Mouse (Mus musculus) heart, postnatal 0 days (tissue): Measurements from ENCODE around the gene Rab33b. TPM values are rescaled to one million over a fixed set of nuclear protein-coding genes. Genes with fewer than 3 reads are reported as not detected.

ENCODE experiments used
- ATAC-seq: fragments of 200-750 bp; cut with Nextera tagmentation; 2 replicates; pipeline ENCODE4 v1.8.0; 2017; ENCODE audit warnings: low read depth, moderate number of reproducible peaks, moderate library complexity; ENCODE audit not compliant: insufficient read depth
- DNase-seq: peaks from one replicate; pipeline ENCODE4 v3.0.0-alpha.2; 2016; ENCODE audit warnings: low spot score
- H3K27ac ChIP-seq: fragments of 300-500 bp; sonication (generic); 2 replicates; pipeline ENCODE4 v1.5.1; 2014; ENCODE audit warnings: low read depth, mild to moderate bottlenecking
- H3K27me3 ChIP-seq: fragments of 300-500 bp; sonication (generic); 2 replicates; pipeline ENCODE4 v1.6.1; 2014; ENCODE audit warnings: low read length, mixed read lengths; ENCODE audit not compliant: control insufficient read depth, insufficient read depth
- H3K36me3 ChIP-seq: fragments of 300-500 bp; sonication (generic); replicated peaks from 2 replicates; pipeline ENCODE4 v1.6.1; 2014; ENCODE audit warnings: low read length, mixed read lengths; ENCODE audit not compliant: control insufficient read depth, insufficient read depth
- H3K4me1 ChIP-seq: fragments of 300-500 bp; sonication (generic); 2 replicates; pipeline ENCODE4 v1.6.1; 2014; ENCODE audit warnings: antibody characterized with exemption; ENCODE audit not compliant: control insufficient read depth, insufficient read depth
- H3K4me2 ChIP-seq: fragments of 300-500 bp; sonication (generic); 2 replicates; pipeline ENCODE4 v1.6.1; 2014; ENCODE audit warnings: low read depth, mild to moderate bottlenecking, low read length, moderate library complexity
- H3K4me3 ChIP-seq: fragments of 300-500 bp; sonication (generic); 2 replicates; pipeline ENCODE4 v1.5.1; 2014; ENCODE audit warnings: low read depth, low read length
- H3K9ac ChIP-seq: fragments of 300-500 bp; sonication (generic); replicated peaks from 2 replicates; pipeline ENCODE4 v1.6.1; 2014; ENCODE audit warnings: low read depth, low read length, mixed read lengths
- H3K9me3 ChIP-seq: fragments of 300-500 bp; sonication (generic); replicated peaks from 2 replicates; pipeline ENCODE4 v1.6.1; 2016; ENCODE audit warnings: low read length; ENCODE audit not compliant: control insufficient read depth
- CTCF ChIP-seq: IDR thresholded peaks from 2 replicates; pipeline ENCODE4 v1.5.1; 2016; ENCODE audit warnings: antibody characterized with exemption, control low read depth, low read depth
- EP300 ChIP-seq: IDR thresholded peaks from 2 replicates; pipeline ENCODE4 v1.6.1; 2016; ENCODE audit warnings: antibody characterized with exemption, low read depth
- WGBS: fragments of 180-500 bp; shearing (Covaris S2); extraction: QIAGEN DNeasy Blood & Tissue Kit; methylation state at CpG from one replicate; pipeline ENCODE4 v1.1.7; 2014; 5-methylcytosine and 5-hydroxymethylcytosine counted together
- polyA plus RNA-seq: library from polyadenylated mRNA; unstranded; fragments of >200 nt; fragmentation: Nextera tagmentation; extraction: Ambion mirVana; gene quantifications from 2 replicates; pipeline ENCODE4 v1.2.1, GENCODE M21; 2015
- total RNA-seq: library from RNA; depleted of rRNA; stranded (reverse); fragments of >200 nt; gene quantifications from 2 replicates; pipeline ENCODE4 v1.2.3, GENCODE M21; 2014; ENCODE audit warnings: low replicate concordance

Rab33b gene
- total and polyA plus RNA-seq, 2 experiments from 2014 or later, result 9.0 to 12.7 TPM

GRCm38 (mm10) chr3:51525186-51525785 lies 41.6 kb downstream of the Rab33b start:
- Histone ChIP-seq H3K4me3 (no peak overlapping the region), H3K4me1 (no peaks in the 10 kb centered on the region), H3K9ac (no peak overlapping the region), H3K36me3 (peaks cover 97% of the 10 kb centered on the region), H3K27me3 (no peaks in the 10 kb centered on the region), H3K4me2 (no peak overlapping the region), H3K9me3 (no peaks in the 10 kb centered on the region), H3K27ac (no peak overlapping the region)
- DNase-seq, result no peak
- TF ChIP-seq CTCF, result no peak
- no peak for TF ChIP-seq EP300
- 85% methylated on average over 16 of the region's 16 CpGs for WGBS
- ATAC-seq, result no peak

- Histone ChIP-seq H3K9ac (no peak overlapping the region), H3K4me3 (no peak overlapping the region), H3K4me2 (no peak overlapping the region), H3K27ac (no peak overlapping the region), H3K36me3 (peaks cover 97% of the 10 kb centered on the region), H3K27me3 (no peaks in the 10 kb centered on the region), H3K9me3 (no peaks in the 10 kb centered on the region), H3K4me1 (no peaks in the 10 kb centered on the region)
- WGBS, result 89% methylated on average over 13 of the region's 13 CpGs
- TF ChIP-seq EP300 (no peak), CTCF (no peak)
- no peak for ATAC-seq
- DNase-seq, result no peak
Measured at GRCm38 (mm10) chr3:51526891-51527290, 43.2 kb downstream of the Rab33b start.

GRCm38 (mm10) chr3:51531473-51532281 lies 48.0 kb downstream of the Rab33b start:
- H3K9me3 ChIP-seq, result no peaks in the 10 kb centered on the region
- H3K9ac ChIP-seq, result no peak overlapping the region
- WGBS, result 86% methylated on average over 13 of the region's 13 CpGs
- H3K36me3 ChIP-seq, result peaks cover 88% of the 10 kb centered on the region
- DNase-seq (no peak), ATAC-seq (no peak)
- 0 out of 2 replicates have a peak overlapping the region, but pooled peaks have one; percentile 18 for H3K27ac ChIP-seq
- no peaks in the 10 kb centered on the region for H3K4me1 ChIP-seq
- TF ChIP-seq EP300, result no peak
- TF ChIP-seq CTCF, result no peak
- H3K4me3 ChIP-seq, result no peak overlapping the region
- no peak overlapping the region for H3K4me2 ChIP-seq
- no peaks in the 10 kb centered on the region for H3K27me3 ChIP-seq

- Histone ChIP-seq H3K4me1 (no peaks in the 10 kb centered on the region), H3K4me3 (no peak overlapping the region), H3K27me3 (no peaks in the 10 kb centered on the region), H3K9me3 (no peaks in the 10 kb centered on the region), H3K9ac (no peak overlapping the region), H3K27ac (no peak overlapping the region), H3K36me3 (peaks cover 85% of the 10 kb centered on the region), H3K4me2 (no peak overlapping the region)
- ATAC-seq (no peak), DNase-seq (no peak)
- no peak for TF ChIP-seq EP300
- TF ChIP-seq CTCF, result no peak
- 79% methylated on average over 5 of the region's 5 CpGs for WGBS
Measured at GRCm38 (mm10) chr3:51532282-51532620, 48.5 kb downstream of the Rab33b start.

GRCm38 (mm10) chr3:51533573-51533972 lies 49.9 kb downstream of the Rab33b start:
- no peaks in the 10 kb centered on the region for H3K9me3 ChIP-seq
- H3K27me3 ChIP-seq, result no peaks in the 10 kb centered on the region
- TF ChIP-seq EP300 (no peak), CTCF (no peak)
- H3K36me3 ChIP-seq, result peaks cover 88% of the 10 kb centered on the region
- H3K9ac ChIP-seq, result no peak overlapping the region
- H3K27ac ChIP-seq, result no peak overlapping the region
- ATAC-seq (no peak), DNase-seq (no peak)
- H3K4me1 ChIP-seq, result no peaks in the 10 kb centered on the region
- no peak overlapping the region for H3K4me2 ChIP-seq
- WGBS, result 67% methylated on average over 5 of the region's 5 CpGs
- H3K4me3 ChIP-seq, result no peak overlapping the region
